Mouse (Mus musculus) embryonic facial prominence, embryonic 11.5 days (tissue): ENCODE measurements around the gene Mrpl52. TPM values are rescaled to one million over a fixed set of nuclear protein-coding genes. Genes with fewer than 3 reads are reported as not detected.

Experiments used
- ATAC-seq: fragments of 200-750 bp; cut with Nextera tagmentation; replicated peaks from 2 replicates; pipeline ENCODE4 v1.8.0; 2017; ENCODE audit warnings: low read depth; ENCODE audit not compliant: insufficient number of reproducible peaks, low FRiP score, low TSS enrichment
- DNase-seq: peaks from one replicate; pipeline ENCODE4 v3.0.0-alpha.2; 2015; ENCODE audit warnings: low spot score
- H3K27ac ChIP-seq: fragments of 300-500 bp; sonication (generic); replicated peaks from 2 replicates; pipeline ENCODE4 v1.5.1; 2014; ENCODE audit warnings: mild to moderate bottlenecking, low read depth, low read length, control low read depth
- H3K27me3 ChIP-seq: fragments of 300-500 bp; sonication (generic); 2 replicates; pipeline ENCODE4 v1.6.1; 2014; ENCODE audit warnings: mild to moderate bottlenecking, low read length, moderate library complexity, mixed read lengths; ENCODE audit not compliant: control insufficient read depth, insufficient read depth
- H3K36me3 ChIP-seq: fragments of 300-500 bp; sonication (generic); replicated peaks from 2 replicates; pipeline ENCODE4 v1.6.1; 2014; ENCODE audit warnings: low read depth, mild to moderate bottlenecking, low read length, moderate library complexity, mixed read lengths; ENCODE audit not compliant: control insufficient read depth, insufficient read depth
- H3K4me1 ChIP-seq: fragments of 300-500 bp; sonication (generic); 2 replicates; pipeline ENCODE4 v1.6.1; 2014; ENCODE audit warnings: low read length, mixed read lengths; ENCODE audit not compliant: control insufficient read depth, insufficient read depth
- H3K4me2 ChIP-seq: fragments of 300-500 bp; sonication (generic); 2 replicates; pipeline ENCODE4 v1.6.1; 2014; ENCODE audit warnings: low read depth, mild to moderate bottlenecking, control low read depth, low read length, moderate library complexity
- H3K4me3 ChIP-seq: fragments of 300-500 bp; sonication (generic); 2 replicates; pipeline ENCODE4 v1.5.1; 2014; ENCODE audit warnings: low read depth, low read length, control low read depth
- H3K9ac ChIP-seq: fragments of 300-500 bp; sonication (generic); replicated peaks from 2 replicates; pipeline ENCODE4 v1.6.1; 2014; ENCODE audit warnings: mild to moderate bottlenecking, control low read depth, low read length
- H3K9me3 ChIP-seq: fragments of 300-500 bp; sonication (generic); replicated peaks from 2 replicates; pipeline ENCODE4 v1.6.1; 2016; ENCODE audit warnings: mild to moderate bottlenecking, low read length, inconsistent platforms, mixed read lengths; ENCODE audit not compliant: control insufficient read depth
- WGBS: fragments of 180-500 bp; shearing (Covaris S2); extraction: QIAGEN DNeasy Blood & Tissue Kit; methylation state at CpG from one replicate; pipeline ENCODE4 v1.1.7; 2014; 5-methylcytosine and 5-hydroxymethylcytosine counted together
- polyA plus RNA-seq: library from polyadenylated mRNA; unstranded; fragments of >200 nt; fragmentation: Nextera tagmentation; extraction: Ambion mirVana; gene quantifications from 2 replicates; pipeline ENCODE4 v1.2.1, GENCODE M21; 2014

Mrpl52 gene
- polyA plus RNA-seq, 1 experiment from 2014 or later: 235 TPM

DNA sequence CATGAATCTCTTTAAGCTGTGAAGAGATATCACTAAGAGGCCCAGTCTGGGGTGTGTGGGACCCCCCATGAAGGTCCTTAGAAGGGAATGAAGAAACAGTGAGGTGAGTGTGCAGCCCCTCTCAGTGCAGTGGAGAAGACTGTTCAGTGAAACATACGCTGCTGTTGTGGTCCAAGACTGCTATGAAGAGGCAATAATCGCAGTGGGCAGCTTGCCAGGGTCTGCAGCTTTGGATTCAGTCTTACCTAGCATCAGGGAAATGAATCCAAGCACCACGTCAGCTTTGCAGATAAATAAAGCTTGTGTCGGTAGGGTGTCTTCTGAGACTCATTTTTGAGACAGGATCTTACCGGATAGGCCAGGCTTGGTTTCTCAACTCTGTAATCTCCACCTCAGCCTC lies 46.0 kb downstream of the Mrpl52 start:
- H3K4me1 ChIP-seq: peaks cover 7% of the 10 kb centered on the region; the same call in 1 of the 2 replicates
- DNase-seq: no peak
- peaks cover 3% of the 10 kb centered on the region for H3K36me3 ChIP-seq
- H3K27ac ChIP-seq: no peak overlapping the region
- H3K4me2 ChIP-seq: no peak overlapping the region
- no peaks in the 10 kb centered on the region for H3K9me3 ChIP-seq
- no peak for ATAC-seq
- H3K9ac ChIP-seq: no peak overlapping the region
- WGBS: 85% methylated on average over 5 of the region's 5 CpGs
- no peak overlapping the region for H3K4me3 ChIP-seq
- H3K27me3 ChIP-seq: peaks cover 3% of the 10 kb centered on the region; the same call in 1 of the 2 replicates

DNA sequence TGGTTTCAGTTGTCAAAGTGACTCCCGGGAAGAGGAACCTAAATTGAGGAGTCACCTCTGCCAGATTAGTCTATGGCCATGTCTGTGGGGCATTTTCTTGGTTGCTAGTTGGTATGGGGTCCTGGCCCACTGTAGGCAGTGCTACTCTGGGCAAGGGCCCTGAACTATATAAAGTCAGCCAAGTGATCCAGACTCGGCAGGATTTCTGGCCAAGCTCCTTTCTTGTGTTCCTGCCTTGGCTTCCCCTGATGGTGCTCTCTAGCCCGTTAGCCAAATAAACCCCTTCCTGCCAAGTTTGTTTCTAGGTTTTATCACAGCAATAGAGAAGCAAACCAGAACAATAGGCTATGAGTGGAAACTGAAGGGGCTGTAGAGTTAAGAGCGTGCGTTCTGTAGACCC lies 48.0 kb downstream of the Mrpl52 start:
- DNase-seq (no peak), ATAC-seq (no peak)
- Histone ChIP-seq H3K27me3 (peaks cover 9% of the 10 kb centered on the region; the same call in 1 of the 2 replicates), H3K27ac (no peak overlapping the region), H3K9me3 (no peaks in the 10 kb centered on the region), H3K9ac (no peak overlapping the region), H3K36me3 (no peaks in the 10 kb centered on the region), H3K4me1 (peaks cover 7% of the 10 kb centered on the region; the same call in 1 of the 2 replicates), H3K4me3 (no peak overlapping the region), H3K4me2 (no peak overlapping the region)
- 87% methylated on average over 5 of the region's 5 CpGs for WGBS

DNA sequence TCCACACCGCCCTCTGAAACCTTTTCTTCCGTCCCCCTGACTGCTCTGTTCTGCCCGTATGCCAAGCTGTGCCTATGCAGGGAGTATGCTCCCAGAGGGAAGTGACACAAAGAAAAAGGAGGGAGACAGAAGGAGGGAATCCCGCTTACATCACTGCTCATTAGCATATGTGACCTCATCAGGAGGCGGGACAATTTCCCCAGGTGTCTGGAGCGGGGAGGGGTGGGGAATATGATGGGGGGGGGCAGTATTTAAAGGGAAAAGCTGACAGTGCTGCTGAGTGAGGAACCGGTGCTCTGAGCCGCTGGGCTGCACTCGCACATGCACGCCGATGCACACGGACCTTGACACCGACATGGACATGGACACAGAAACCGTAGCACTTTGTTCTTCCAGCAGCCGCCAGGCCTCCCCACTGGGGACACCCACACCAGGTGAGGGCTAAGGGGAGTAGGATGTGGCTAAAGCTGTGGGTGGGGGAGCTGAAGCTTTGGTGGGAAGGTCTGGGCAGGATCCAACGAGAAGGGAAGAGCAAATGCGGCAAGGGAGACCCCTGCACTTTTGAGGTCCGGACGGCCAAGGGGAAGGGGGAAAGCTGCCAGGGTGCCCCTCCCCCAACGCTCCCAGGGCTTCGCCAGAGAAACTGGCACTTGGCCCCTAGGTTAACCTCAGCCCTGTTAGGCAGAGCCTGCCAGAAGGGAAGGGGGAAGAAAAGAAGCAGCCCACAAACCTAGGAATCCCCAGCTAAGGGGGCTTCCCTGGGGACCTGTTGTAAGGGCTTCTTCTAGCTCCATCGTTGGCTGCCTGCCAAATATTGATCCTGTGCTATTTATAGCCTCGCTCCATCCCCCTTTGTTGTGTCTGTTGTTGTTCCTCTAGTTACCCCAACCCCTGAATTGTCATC lies 49.5 kb downstream of the Mrpl52 start, which contains the start of gene Rem2:
Rem2 (plus strand) TSS at position 160 of the 904 bp plus-strand sequence.
- peak; percentile 77 for DNase-seq
- no peaks in the 10 kb centered on the region for H3K9me3 ChIP-seq
- no peaks in the 10 kb centered on the region for H3K36me3 ChIP-seq
- peaks cover 7% of the 10 kb centered on the region; the same call in 1 of the 2 replicates for H3K4me1 ChIP-seq
- peaks cover 9% of the 10 kb centered on the region; the same call in 1 of the 2 replicates for H3K27me3 ChIP-seq
- H3K4me3 ChIP-seq: peak within 1 kb of the TSS; percentile 48
- peak; percentile 74 for ATAC-seq
- H3K27ac ChIP-seq: no peak within 1 kb of the TSS
- H3K9ac ChIP-seq: peak within 1 kb of the TSS; percentile 70
- peak within 1 kb of the TSS; percentile 90 for H3K4me2 ChIP-seq
- WGBS: under 1% methylated on average over 23 of the region's 23 CpGs

DNA sequence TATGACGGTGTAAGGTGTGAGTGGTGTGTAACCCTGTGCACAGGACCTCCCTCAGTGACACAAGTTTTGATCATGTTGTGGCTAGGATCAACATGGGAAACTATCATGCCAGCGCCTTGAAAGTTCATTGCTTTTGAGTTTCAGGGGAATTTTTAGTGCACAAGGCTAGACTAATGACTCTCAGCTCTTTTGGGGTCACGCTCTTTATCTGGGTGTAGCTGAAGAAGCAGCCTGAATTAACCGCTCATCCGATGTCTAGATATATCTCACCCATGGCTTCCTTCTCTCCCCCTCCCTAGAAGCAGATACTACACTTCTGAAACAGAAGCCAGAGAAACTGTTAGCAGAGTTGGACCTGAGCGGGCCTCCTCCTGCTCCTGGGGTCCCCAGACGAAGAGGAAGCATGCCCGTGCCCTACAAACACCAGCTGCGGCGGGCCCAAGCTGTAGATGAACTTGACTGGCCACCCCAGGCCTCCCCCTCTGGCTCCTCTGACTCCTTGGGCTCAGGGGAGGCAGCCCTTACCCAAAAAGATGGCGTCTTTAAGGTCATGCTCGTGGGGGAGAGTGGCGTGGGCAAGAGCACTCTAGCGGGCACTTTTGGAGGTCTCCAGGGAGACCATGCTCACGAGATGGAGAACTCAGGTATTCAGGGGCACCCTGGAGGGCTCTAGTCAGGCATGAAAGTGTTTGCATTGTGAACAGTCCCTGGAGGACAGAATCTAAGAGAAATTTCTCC lies 50.6 kb downstream of the Mrpl52 start:
- H3K27ac ChIP-seq: no peak overlapping the region
- ATAC-seq: no peak
- H3K4me1 ChIP-seq: peaks cover 7% of the 10 kb centered on the region; the same call in 1 of the 2 replicates
- 65% methylated on average over 15 of the region's 15 CpGs for WGBS
- H3K4me3 ChIP-seq: no peak overlapping the region
- H3K9me3 ChIP-seq: no peaks in the 10 kb centered on the region
- H3K27me3 ChIP-seq: peaks cover 9% of the 10 kb centered on the region; the same call in 1 of the 2 replicates
- DNase-seq: no peak
- H3K4me2 ChIP-seq: no peak overlapping the region
- no peak overlapping the region for H3K9ac ChIP-seq
- no peaks in the 10 kb centered on the region for H3K36me3 ChIP-seq

Other genes starting within 250 kb of the Mrpl52 start
- gene Dad1, start 172.8 kb upstream of the Mrpl52 start, polyA plus RNA-seq: 256 and 271 TPM in 2 replicates
- gene Abhd4, start 172.7 kb upstream of the Mrpl52 start, polyA plus RNA-seq: 44.3 and 47.4 TPM in 2 replicates
- not detected in 2 replicates for gene Olfr49, start 142.0 kb upstream of the Mrpl52 start, polyA plus RNA-seq
- 46.2 and 49.9 TPM in 2 replicates for gene Oxa1l, start 66.1 kb upstream of the Mrpl52 start, polyA plus RNA-seq
- 2.9 and 4.6 TPM in 2 replicates for gene Slc7a7, start 9.1 kb upstream of the Mrpl52 start, polyA plus RNA-seq
- gene Mmp14, start 4.7 kb downstream of the Mrpl52 start, polyA plus RNA-seq: 91.1 and 93.2 TPM in 2 replicates
- 13.9 and 16.2 TPM in 2 replicates for gene Lrp10, start 37.2 kb downstream of the Mrpl52 start, polyA plus RNA-seq
- 6.5 and 8.0 TPM in 2 replicates for gene Rem2, start 49.2 kb downstream of the Mrpl52 start, polyA plus RNA-seq
- 118 and 121 TPM in 2 replicates for gene Prmt5, start 90.6 kb downstream of the Mrpl52 start, polyA plus RNA-seq
- gene Haus4, start 127.7 kb downstream of the Mrpl52 start, polyA plus RNA-seq: 43.4 and 50.2 TPM in 2 replicates
- gene Ajuba, start 150.6 kb downstream of the Mrpl52 start, polyA plus RNA-seq: 28.4 and 31.5 TPM in 2 replicates
- gene 4931414P19Rik, start 179.1 kb downstream of the Mrpl52 start, polyA plus RNA-seq: 5.1 and 7.7 TPM in 2 replicates
- 404 and 462 TPM in 2 replicates for gene Psmb5, start 191.1 kb downstream of the Mrpl52 start, polyA plus RNA-seq
- gene Psmb11, start 194.5 kb downstream of the Mrpl52 start, polyA plus RNA-seq: not detected in 2 replicates
- not detected in 2 replicates for gene Gm17606, start 214.0 kb downstream of the Mrpl52 start, polyA plus RNA-seq
- 6.2 and 6.3 TPM in 2 replicates for gene Cdh24, start 214.5 kb downstream of the Mrpl52 start, polyA plus RNA-seq